Mouse (Mus musculus): ENCODE results near the gene Wars.

DNA sequence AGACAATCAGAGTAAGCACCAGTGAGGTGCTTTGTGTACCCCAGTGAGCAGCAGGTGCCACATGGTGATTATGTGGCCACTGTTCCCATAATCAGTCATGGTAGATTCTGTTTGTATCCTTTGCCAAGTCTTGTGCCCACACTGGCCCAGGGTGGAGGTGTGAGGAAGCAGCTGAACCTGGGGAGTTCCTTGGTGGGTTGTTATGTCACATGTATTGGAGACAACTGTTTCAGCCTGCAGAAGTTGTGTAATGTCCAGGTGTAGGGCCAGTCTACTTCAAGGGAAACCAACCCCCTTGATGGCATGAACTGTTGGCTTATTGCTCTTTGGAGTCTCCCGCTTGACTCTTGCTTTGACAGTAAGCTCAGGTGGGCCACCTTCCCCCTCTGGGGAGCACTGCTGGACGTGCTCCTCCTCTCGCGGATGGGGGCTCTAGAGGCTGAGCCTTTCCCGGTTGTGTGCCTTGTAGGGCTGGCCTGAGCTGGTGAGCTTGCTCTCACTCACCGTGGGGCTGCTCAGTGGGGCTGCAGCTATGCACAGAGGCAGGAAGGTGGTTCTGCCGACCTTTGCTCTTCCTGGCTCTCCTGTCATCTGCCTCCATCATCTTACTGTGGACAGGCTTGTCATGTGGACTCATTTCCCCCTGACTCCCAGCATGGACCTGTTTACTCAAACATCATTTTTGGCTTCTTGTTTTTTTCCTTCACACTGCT lies 37.5 kb upstream of the Wars start:
- TF ChIP-seq CTCF (conservative IDR thresholded peaks at IDR 0.05; ENCODE audit: low read length) (no peak), NANOG (IDR thresholded peaks at IDR 0.05; ENCODE audit: borderline replicate concordance, low read length) (no peak), POU5F1 (IDR thresholded peaks at IDR 0.05; ENCODE audit: borderline replicate concordance, low read length) (no peak)

Data from E14TG2a.4 (cell line).